Mouse (Mus musculus): Measurements from ENCODE around the gene Gja1. TPM values are rescaled to one million over a fixed set of nuclear protein-coding genes. Genes with fewer than 3 reads are reported as not detected.

The Gja1 gene
- polyA plus RNA-seq, 1 experiment from 2014 or later = 302 TPM

Other genes with a start within 250 kb of the Gja1 start
- gene Tbc1d32, start 148.6 kb upstream of the Gja1 start, polyA plus RNA-seq (2016; fragmentation: Nextera tagmentation; extraction: Ambion mirVana) = 4.8 and 5.0 TPM in 2 replicates

Data from embryonic facial prominence, embryonic 12.5 days (tissue).